Mouse (Mus musculus) lung, postnatal 0 days (tissue): ENCODE measurements around the gene Tbc1d8b. TPM values are rescaled to one million over a fixed set of nuclear protein-coding genes. Genes with fewer than 3 reads are reported as not detected.

Experiments
- ATAC-seq: fragments of 200-750 bp; cut with Nextera tagmentation; 2 replicates; pipeline ENCODE4 v1.8.0; 2017; ENCODE audit warnings: moderate library complexity
- DNase-seq: peaks from one replicate; pipeline ENCODE4 v3.0.0-alpha.2; 2016; ENCODE audit warnings: low spot score
- H3K27ac ChIP-seq: fragments of 300-500 bp; sonication (generic); 2 replicates; pipeline ENCODE4 v1.5.1; 2014; ENCODE audit warnings: antibody characterized with exemption, mild to moderate bottlenecking, low read length, mixed read lengths
- H3K27me3 ChIP-seq: fragments of 300-500 bp; sonication (generic); replicated peaks from 2 replicates; pipeline ENCODE4 v1.6.1; 2014; ENCODE audit warnings: low read length, mixed read lengths; ENCODE audit not compliant: insufficient read depth
- H3K36me3 ChIP-seq: fragments of 300-500 bp; sonication (generic); 2 replicates; pipeline ENCODE4 v1.6.1; 2014; ENCODE audit warnings: low read length, mixed read lengths; ENCODE audit not compliant: insufficient read depth
- H3K4me1 ChIP-seq: fragments of 300-500 bp; sonication (generic); 2 replicates; pipeline ENCODE4 v1.6.1; 2014; ENCODE audit warnings: antibody characterized with exemption, low read depth, low read length, mixed read lengths; ENCODE audit not compliant: insufficient read depth
- H3K4me2 ChIP-seq: fragments of 300-500 bp; sonication (generic); replicated peaks from 2 replicates; pipeline ENCODE4 v1.6.1; 2014; ENCODE audit warnings: low read depth, mild to moderate bottlenecking, low read length, moderate library complexity, mixed read lengths
- H3K4me3 ChIP-seq: fragments of 300-500 bp; sonication (generic); 2 replicates; pipeline ENCODE4 v1.5.1; 2014; ENCODE audit warnings: low read depth, low read length
- H3K9ac ChIP-seq: fragments of 300-500 bp; sonication (generic); replicated peaks from 2 replicates; pipeline ENCODE4 v1.6.1; 2014; ENCODE audit warnings: low read depth, mild to moderate bottlenecking
- H3K9me3 ChIP-seq: fragments of 300-500 bp; sonication (generic); 2 replicates; pipeline ENCODE4 v1.6.1; 2016; ENCODE audit warnings: low read length, mixed read lengths
- CTCF ChIP-seq: IDR thresholded peaks from 2 replicates; pipeline ENCODE4 v1.5.1; 2016; ENCODE audit warnings: antibody characterized with exemption, mild to moderate bottlenecking
- EP300 ChIP-seq: IDR thresholded peaks from 2 replicates; pipeline ENCODE4 v1.6.1; 2016; ENCODE audit warnings: antibody characterized with exemption, mild to moderate bottlenecking, control low read depth
- WGBS: fragments of 180-500 bp; shearing (Covaris S2); extraction: QIAGEN DNeasy Blood & Tissue Kit; methylation state at CpG from one replicate; pipeline ENCODE4 v1.1.7; 2014; 5-methylcytosine and 5-hydroxymethylcytosine counted together
- polyA plus RNA-seq: library from polyadenylated mRNA; unstranded; fragments of >200 nt; fragmentation: Nextera tagmentation; extraction: Ambion mirVana; gene quantifications from 2 replicates; pipeline ENCODE4 v1.2.1, GENCODE M21; 2015

Gene Tbc1d8b
- polyA plus RNA-seq, 1 experiment from 2014 or later: 2.2 TPM

- Histone ChIP-seq H3K27me3 (no peaks in the 10 kb centered on the region), H3K9ac (no peak overlapping the region), H3K36me3 (no peaks in the 10 kb centered on the region), H3K4me3 (no peak overlapping the region), H3K27ac (no peak overlapping the region), H3K4me2 (no peak overlapping the region), H3K4me1 (no peaks in the 10 kb centered on the region), H3K9me3 (no peaks in the 10 kb centered on the region)
- no peak for TF ChIP-seq CTCF
- no peak for TF ChIP-seq EP300
- ATAC-seq: no peak
- no peak for DNase-seq
- WGBS: 52% methylated on average over 3 of the region's 3 CpGs
Observed at GRCm38 (mm10) chrX:139783045-139783422, 98.2 kb downstream of the Tbc1d8b start.

GRCm38 (mm10) chrX:139785764-139786163, 101.0 kb downstream of the Tbc1d8b start:
- ATAC-seq: peak; percentile 85

GRCm38 (mm10) chrX:139794072-139794845, 109.5 kb downstream of the Tbc1d8b start:
- TF ChIP-seq EP300: no peak
- no peak for TF ChIP-seq CTCF
- ATAC-seq: no peak

More at GRCm38 (mm10) chrX:139785764-139786163, 101.0 kb downstream of the Tbc1d8b start:
- Histone ChIP-seq H3K27me3 (no peaks in the 10 kb centered on the region), H3K9me3 (no peaks in the 10 kb centered on the region), H3K36me3 (no peaks in the 10 kb centered on the region), H3K4me3 (no peak overlapping the region), H3K4me1 (no peaks in the 10 kb centered on the region), H3K4me2 (no peak overlapping the region), H3K9ac (no peak overlapping the region), H3K27ac (no peak overlapping the region)
- WGBS: 25% methylated on average over 1 of the region's 1 CpGs
- peak; percentile 81 for DNase-seq
- TF ChIP-seq CTCF (no peak), EP300 (no peak)

DNA sequence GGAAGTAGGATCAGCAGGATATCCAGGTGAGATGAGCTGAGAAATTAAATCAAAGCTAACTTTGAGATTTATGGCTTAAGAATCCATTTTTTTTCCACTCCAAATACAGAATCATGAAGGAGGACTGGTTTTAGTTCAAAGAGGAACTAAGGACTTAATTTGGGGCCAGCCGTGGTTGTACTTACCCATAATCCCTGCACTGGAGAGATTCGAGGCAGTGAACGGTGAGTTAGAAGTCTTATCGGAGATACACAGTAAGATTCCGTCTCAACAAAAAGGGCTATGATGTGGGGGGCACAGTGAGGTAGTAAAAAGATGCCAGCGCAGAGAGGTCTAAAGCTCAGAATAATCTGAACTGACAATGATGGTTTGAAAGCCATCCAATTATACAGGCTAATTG, 111.2 kb downstream of the Tbc1d8b start:
- Histone ChIP-seq H3K9me3 (no peaks in the 10 kb centered on the region), H3K27ac (no peak overlapping the region), H3K9ac (no peak overlapping the region), H3K4me2 (no peak overlapping the region), H3K27me3 (no peaks in the 10 kb centered on the region), H3K4me1 (no peaks in the 10 kb centered on the region), H3K36me3 (no peaks in the 10 kb centered on the region), H3K4me3 (no peak overlapping the region)
- TF ChIP-seq CTCF (no peak), EP300 (no peak)
- DNase-seq (no peak), ATAC-seq (no peak)
- WGBS: 83% methylated on average over 6 of the region's 6 CpGs

More at GRCm38 (mm10) chrX:139794072-139794845, 109.5 kb downstream of the Tbc1d8b start:
- no peak for DNase-seq
- WGBS: 59% methylated on average over 7 of the region's 7 CpGs
- H3K4me3 ChIP-seq: no peak overlapping the region
- no peak overlapping the region for H3K27ac ChIP-seq
- H3K27me3 ChIP-seq: no peaks in the 10 kb centered on the region
- no peaks in the 10 kb centered on the region for H3K36me3 ChIP-seq
- H3K4me2 ChIP-seq: no peak overlapping the region
- no peaks in the 10 kb centered on the region for H3K4me1 ChIP-seq
- no peak overlapping the region for H3K9ac ChIP-seq
- no peaks in the 10 kb centered on the region for H3K9me3 ChIP-seq

DNA sequence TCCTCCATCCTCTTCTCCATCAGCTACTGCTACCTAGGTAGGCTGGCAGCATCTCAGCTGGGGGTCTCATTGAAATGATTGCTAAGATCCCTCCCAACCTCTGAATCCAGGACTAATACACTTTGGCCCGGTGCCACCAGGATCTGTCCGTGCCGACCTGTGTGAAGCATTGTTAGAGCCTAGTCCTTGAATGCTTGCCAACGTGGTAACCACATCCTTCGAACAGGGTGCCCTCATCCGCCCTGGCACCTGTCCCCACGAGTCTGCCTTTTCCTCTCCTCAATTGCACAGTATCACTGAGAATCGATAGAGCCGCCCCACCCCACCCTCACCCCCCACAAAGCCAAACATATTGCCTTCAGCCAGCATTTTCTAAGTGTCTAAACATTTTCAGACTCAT, 113.1 kb downstream of the Tbc1d8b start:
- ATAC-seq (no peak), DNase-seq (no peak)
- Histone ChIP-seq H3K9me3 (no peaks in the 10 kb centered on the region), H3K9ac (no peak overlapping the region), H3K4me3 (no peak overlapping the region), H3K27ac (no peak overlapping the region), H3K36me3 (no peaks in the 10 kb centered on the region), H3K4me2 (no peak overlapping the region), H3K27me3 (no peaks in the 10 kb centered on the region), H3K4me1 (no peaks in the 10 kb centered on the region)
- TF ChIP-seq EP300 (no peak), CTCF (no peak)
- 50% methylated on average over 9 of the region's 9 CpGs for WGBS

- TF ChIP-seq CTCF: no peak
- no peak for TF ChIP-seq EP300
- Histone ChIP-seq H3K36me3 (no peaks in the 10 kb centered on the region), H3K9me3 (no peaks in the 10 kb centered on the region), H3K4me1 (no peaks in the 10 kb centered on the region), H3K9ac (no peak overlapping the region), H3K27me3 (no peaks in the 10 kb centered on the region), H3K4me2 (no peak overlapping the region), H3K27ac (no peak overlapping the region), H3K4me3 (no peak overlapping the region)
- ATAC-seq (no peak), DNase-seq (no peak)
- WGBS: 67% methylated on average over 3 of the region's 3 CpGs
Observed at GRCm38 (mm10) chrX:139799953-139800352, 115.2 kb downstream of the Tbc1d8b start.
